Mouse (Mus musculus) CH12.LX (cell line): ENCODE results near the gene Chrm3. TPM values are rescaled to one million over a fixed set of nuclear protein-coding genes. Genes with fewer than 3 reads are reported as not detected.

Experiments used
- DNase-seq: peaks from one replicate; pipeline ENCODE4 v3.0.0-alpha.2; 2013; ENCODE audit errors: extremely low read depth
- H3K27ac ChIP-seq: 2 replicates; pipeline ENCODE4 v1.5.1; 2012; ENCODE audit warnings: low read depth, mild to moderate bottlenecking, control low read depth, moderate library complexity; ENCODE audit not compliant: insufficient read depth
- H3K27me3 ChIP-seq: replicated peaks from 2 replicates; pipeline ENCODE3; 2012; ENCODE audit warnings: inconsistent platforms
- H3K36me3 ChIP-seq, 2 experiments: replicated peaks in 1 of 2; 2 replicates each; pipeline versions ENCODE3 to v1.6.1; 2012; ENCODE audit warnings: inconsistent platforms in 1 of 2, low read length in 1 of 2, mild to moderate bottlenecking in 1 of 2, mixed read lengths in 1 of 2, moderate library complexity in 1 of 2; ENCODE audit not compliant: control insufficient read depth in 1 of 2, insufficient read depth in 1 of 2
- H3K4me1 ChIP-seq, 2 experiments: 2 replicates each; pipeline ENCODE4 v1.6.1; 2012; ENCODE audit warnings: inconsistent platforms in 1 of 2, moderate library complexity in 1 of 2; ENCODE audit not compliant: insufficient read depth in 2 of 2, control insufficient read depth in 1 of 2
- H3K4me2 ChIP-seq: 2 replicates; pipeline ENCODE4 v1.6.1; 2012; ENCODE audit warnings: low read depth, mild to moderate bottlenecking, control low read depth; ENCODE audit not compliant: poor library complexity, insufficient read depth, severe bottlenecking
- H3K4me3 ChIP-seq, 3 experiments: fragments of 150-350 bp in 1 of 3; sonication (generic) in 1 of 3; replicated peaks in 1 of 3; 2 replicates each; pipeline versions ENCODE3 to v1.5.1; 2011 to 2012; ENCODE audit warnings: low read depth in 2 of 3, low read length in 2 of 3, mild to moderate bottlenecking in 2 of 3, moderate library complexity in 2 of 3, control low read depth in 1 of 3, improper control_type of control experiment in 1 of 3, inconsistent platforms in 1 of 3, mixed read lengths in 1 of 3; ENCODE audit not compliant: poor library complexity in 1 of 3
- H3K79me2 ChIP-seq: replicated peaks from 2 replicates; pipeline ENCODE4 v1.6.1; 2012; ENCODE audit warnings: mild to moderate bottlenecking, moderate library complexity; ENCODE audit not compliant: control insufficient read depth, poor library complexity, insufficient read depth, severe bottlenecking; ENCODE audit errors: extremely low read depth
- H3K9ac ChIP-seq: 2 replicates; pipeline ENCODE4 v1.6.1; 2012; ENCODE audit warnings: low read depth, mild to moderate bottlenecking, control low read depth, moderate library complexity; ENCODE audit not compliant: insufficient read depth
- H3K9me3 ChIP-seq: replicated peaks from 2 replicates; pipeline ENCODE3; 2012; ENCODE audit warnings: low read length, inconsistent platforms, mixed read lengths
- BHLHE40 ChIP-seq: IDR thresholded peaks from 2 replicates; pipeline ENCODE4 v1.6.1; 2011; ENCODE audit warnings: mild to moderate bottlenecking, low read depth, low read length, improper control_type of control experiment
- CHD1 ChIP-seq: IDR thresholded peaks from 2 replicates; pipeline ENCODE4 v1.6.1; 2012; ENCODE audit warnings: low read depth, low read length, improper control_type of control experiment, inconsistent platforms
- CTCF ChIP-seq, 2 experiments: IDR thresholded peaks in 1 of 2; conservative IDR thresholded peaks in 1 of 2; 2 replicates each; pipeline ENCODE4 v1.5.1; 2011 to 2012; ENCODE audit warnings: low read depth in 2 of 2, low read length in 2 of 2, improper control_type of control experiment in 1 of 2, inconsistent platforms in 1 of 2, mild to moderate bottlenecking in 1 of 2, moderate library complexity in 1 of 2
- E2F4 ChIP-seq: IDR thresholded peaks from 2 replicates; pipeline ENCODE4 v1.6.1; 2011; ENCODE audit warnings: low read depth, low read length, improper control_type of control experiment; ENCODE audit not compliant: insufficient replicate concordance
- EP300 ChIP-seq: IDR thresholded peaks from 2 replicates; pipeline ENCODE4 v1.6.1; 2011; ENCODE audit warnings: low read length, improper control_type of control experiment
- GABPA ChIP-seq: IDR thresholded peaks from 2 replicates; pipeline ENCODE4 v1.6.1; 2012; ENCODE audit warnings: low read depth, low read length, improper control_type of control experiment, inconsistent platforms; ENCODE audit not compliant: insufficient replicate concordance
- HCFC1 ChIP-seq: IDR thresholded peaks from 2 replicates; pipeline ENCODE4 v1.6.1; 2012; ENCODE audit warnings: low read depth, mild to moderate bottlenecking, inconsistent platforms, low read length, improper control_type of control experiment
- JUN ChIP-seq: IDR thresholded peaks from 2 replicates; pipeline ENCODE4 v1.6.1; 2011; ENCODE audit warnings: low read depth, mild to moderate bottlenecking, low read length, improper control_type of control experiment, moderate library complexity; ENCODE audit not compliant: insufficient read depth
- MAFK ChIP-seq: IDR thresholded peaks from 2 replicates; pipeline ENCODE4 v1.6.1; 2011; ENCODE audit warnings: low read length, improper control_type of control experiment; ENCODE audit not compliant: insufficient replicate concordance
- MXI1 ChIP-seq: IDR thresholded peaks from 2 replicates; pipeline ENCODE4 v1.6.1; 2011; ENCODE audit warnings: mild to moderate bottlenecking, low read depth, low read length, improper control_type of control experiment
- NRF1 ChIP-seq: IDR thresholded peaks from 2 replicates; pipeline ENCODE4 v1.6.1; 2014; ENCODE audit warnings: low read depth, mild to moderate bottlenecking, inconsistent platforms, low read length, improper control_type of control experiment, moderate library complexity
- RAD21 ChIP-seq: IDR thresholded peaks from 2 replicates; pipeline ENCODE4 v1.6.1; 2011; ENCODE audit warnings: low read depth, mild to moderate bottlenecking, low read length, improper control_type of control experiment, moderate library complexity
- RCOR1 ChIP-seq: conservative IDR thresholded peaks from 2 replicates; pipeline ENCODE4 v1.6.1; 2012; ENCODE audit warnings: low read depth, mild to moderate bottlenecking, inconsistent platforms, low read length, improper control_type of control experiment
- SMC3 ChIP-seq: IDR thresholded peaks from 2 replicates; pipeline ENCODE4 v1.6.1; 2011; ENCODE audit warnings: low read depth, low read length, improper control_type of control experiment
- TBP ChIP-seq: conservative IDR thresholded peaks from 2 replicates; pipeline ENCODE4 v1.6.1; 2011; ENCODE audit warnings: low read depth, low read length, improper control_type of control experiment
- TCF12 ChIP-seq: IDR thresholded peaks from 2 replicates; pipeline ENCODE4 v1.6.1; 2014; ENCODE audit warnings: low read depth, mild to moderate bottlenecking, inconsistent platforms, low read length, improper control_type of control experiment
- USF1 ChIP-seq: IDR thresholded peaks from 2 replicates; pipeline ENCODE4 v1.6.1; 2014; ENCODE audit warnings: low read depth, mild to moderate bottlenecking, inconsistent platforms, low read length, improper control_type of control experiment
- USF2 ChIP-seq: conservative IDR thresholded peaks from 2 replicates; pipeline ENCODE4 v1.6.1; 2011; ENCODE audit warnings: low read depth, low read length, improper control_type of control experiment
- ZC3H11A ChIP-seq: IDR thresholded peaks from 2 replicates; pipeline ENCODE4 v1.6.1; 2012; ENCODE audit warnings: low read depth, mild to moderate bottlenecking, inconsistent platforms, low read length, improper control_type of control experiment
- ZNF384 ChIP-seq: IDR thresholded peaks from 2 replicates; pipeline ENCODE4 v1.6.1; 2012; ENCODE audit warnings: low read depth, low read length, improper control_type of control experiment, inconsistent platforms
- dilution Hi-C: fragments of 300-500 bp; cut with MboI; formaldehyde crosslinking; loops from 2 replicates; pipeline ENCODE4 v1.14.3; 2020; ENCODE audit warnings: low sequenced_read_pairs; ENCODE audit not compliant: extremely low pct_unique_long_range_greater_than_20kb, extremely low pct_ligation_motif_present
- in situ Hi-C: fragments of 300-500 bp; cut with MboI; formaldehyde crosslinking; loops from 3 replicates; pipeline ENCODE4 v1.14.3; 2019; ENCODE audit warnings: low sequenced_read_pairs, low pct_ligation_motif_present, low pct_unique_long_range_greater_than_20kb, mixed read lengths
- polyA plus RNA-seq: library from polyadenylated mRNA; unstranded; fragments of >175 nt; gene quantifications from 2 replicates; pipeline ENCODE4 v1.2.1, GENCODE M21; 2012; ENCODE audit warnings: low read depth; ENCODE audit not compliant: insufficient read length
- total RNA-seq, 2 experiments: library from RNA; depleted of rRNA; stranded (reverse); fragments of 300-350 nt in 1 of 2; fragments of >200 nt in 1 of 2; gene quantifications; 2 replicates each; pipeline ENCODE4 v1.2.3; 2012 to 2014

Gene Chrm3
- total and polyA plus RNA-seq, 3 experiments, result not detected

GRCm38 (mm10) chr13:10240238-10240637, 120.4 kb downstream of the Chrm3 start:
- no peak overlapping the region for H3K4me2 ChIP-seq
- in situ Hi-C loops, result no loop called here
- no peak overlapping the region for H3K9ac ChIP-seq
- H3K36me3 ChIP-seq, result no peaks in the 10 kb centered on the region
- H3K4me3 ChIP-seq, result no peak overlapping the region
- no peak overlapping the region for H3K27ac ChIP-seq
- DNase-seq, result no peak
- H3K4me1 ChIP-seq, result no peaks in the 10 kb centered on the region
- no peaks in the 10 kb centered on the region for H3K79me2 ChIP-seq
- H3K27me3 ChIP-seq, result no peaks in the 10 kb centered on the region
- H3K9me3 ChIP-seq, result no peaks in the 10 kb centered on the region
- TF ChIP-seq GABPA (no peak), CTCF (conservative IDR thresholded peaks at IDR 0.05 in 1 of 2, IDR thresholded peaks at IDR 0.05 in 1 of 2; ENCODE audit: low read depth in 2 of 2, low read length in 2 of 2) (no peak)
- dilution Hi-C loops, result no loop called here

DNA sequence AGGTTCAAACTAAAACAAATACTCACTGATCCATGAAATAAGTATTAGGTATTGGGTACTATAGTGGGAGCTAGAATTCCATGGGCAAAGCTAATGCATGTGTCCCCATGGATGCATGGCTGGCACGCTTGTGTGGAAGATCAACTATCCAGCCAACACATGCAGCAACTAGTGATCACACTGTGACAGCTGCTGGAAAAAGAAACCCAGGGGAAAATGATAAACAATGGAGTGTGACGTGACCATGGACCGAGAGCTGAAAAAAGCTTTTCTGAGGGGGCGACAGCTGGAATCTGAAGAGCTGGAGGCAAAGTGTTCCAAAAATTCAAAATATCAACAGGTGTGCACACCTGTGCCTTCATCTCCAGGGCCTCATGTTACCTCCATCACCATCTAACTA, 120.8 kb downstream of the Chrm3 start:
- H3K9me3 ChIP-seq, result no peaks in the 10 kb centered on the region
- no peak for TF ChIP-seq RAD21
- no peak for TF ChIP-seq RCOR1
- no peak for TF ChIP-seq USF2
- TF ChIP-seq ZNF384, result no peak
- no peak for TF ChIP-seq HCFC1
- TF ChIP-seq ZC3H11A, result no peak
- no peak for TF ChIP-seq GABPA
- TF ChIP-seq E2F4, result no peak
- no peak for TF ChIP-seq EP300
- no peak for TF ChIP-seq TCF12
- no peak for TF ChIP-seq MAFK
- TF ChIP-seq CHD1, result no peak
- no peak for TF ChIP-seq CTCF (conservative IDR thresholded peaks at IDR 0.05 in 1 of 2, IDR thresholded peaks at IDR 0.05 in 1 of 2; ENCODE audit: low read depth in 2 of 2, low read length in 2 of 2)
- TF ChIP-seq, all 38 proteins: peak for 0
- Histone ChIP-seq H3K4me1 (no peaks in the 10 kb centered on the region), H3K27ac (no peak overlapping the region), H3K4me2 (no peak overlapping the region), H3K9ac (no peak overlapping the region), H3K36me3 (no peaks in the 10 kb centered on the region), H3K4me3 (no peak overlapping the region), H3K27me3 (no peaks in the 10 kb centered on the region), H3K79me2 (no peaks in the 10 kb centered on the region)
- in situ Hi-C loops, result no loop called here
- dilution Hi-C loops, result no loop called here
- no peak for DNase-seq

DNA sequence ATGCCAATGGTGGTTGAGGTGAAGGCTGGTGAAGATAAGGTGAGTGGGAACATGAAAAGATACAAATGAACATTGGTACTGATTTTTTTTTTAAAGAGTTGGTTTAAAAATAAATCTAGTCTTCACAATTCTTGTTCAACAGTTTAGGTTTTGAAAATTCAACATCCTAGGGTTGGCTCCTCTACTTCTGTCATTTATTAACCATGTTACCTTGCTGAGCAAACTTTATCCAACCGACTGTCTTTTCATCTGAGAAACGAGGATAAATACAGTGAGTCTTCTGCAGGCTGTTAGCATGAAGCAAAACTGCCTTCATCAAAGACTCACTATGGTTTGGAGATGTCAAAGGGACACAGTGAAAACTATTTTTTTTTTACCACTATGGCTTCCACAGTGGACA, 123.0 kb downstream of the Chrm3 start:
- in situ Hi-C loops, result no loop called here
- TF ChIP-seq CHD1 (no peak), SMC3 (no peak), TBP (no peak), USF1 (no peak), HCFC1 (no peak), NRF1 (no peak), JUN (no peak), BHLHE40 (no peak), MXI1 (no peak)
- Histone ChIP-seq H3K27me3 (no peaks in the 10 kb centered on the region), H3K4me3 (no peak overlapping the region), H3K4me1 (no peaks in the 10 kb centered on the region), H3K9me3 (no peaks in the 10 kb centered on the region), H3K4me2 (no peak overlapping the region), H3K9ac (no peak overlapping the region), H3K79me2 (no peaks in the 10 kb centered on the region), H3K27ac (no peak overlapping the region), H3K36me3 (no peaks in the 10 kb centered on the region)
- DNase-seq, result no peak
- dilution Hi-C loops, result no loop called here
